Mouse (Mus musculus) neural tube, embryonic 15.5 days (tissue): ENCODE results near the gene Tgif1. TPM values are rescaled to one million over a fixed set of nuclear protein-coding genes. Genes with fewer than 3 reads are reported as not detected.
A peak's percentile ranks its signal among the peaks of the same experiment; 100 is the strongest.
"Not testable (repeated sequence)": the region's sequence is repeated elsewhere in the genome, so short reads cannot be mapped to it uniquely, and the experiment has no call there.

Experiments used
- ATAC-seq: fragments of 200-750 bp; cut with Nextera tagmentation; 2 replicates; pipeline ENCODE4 v1.8.0; 2017; ENCODE audit warnings: mild to moderate bottlenecking, moderate TSS enrichment, moderate library complexity; ENCODE audit not compliant: low FRiP score
- H3K27ac ChIP-seq: fragments of 300-500 bp; sonication (generic); replicated peaks from 2 replicates; pipeline ENCODE4 v1.5.1; 2015; ENCODE audit warnings: mild to moderate bottlenecking, inconsistent platforms
- H3K27me3 ChIP-seq: fragments of 300-500 bp; sonication (generic); replicated peaks from 2 replicates; pipeline ENCODE4 v1.6.1; 2015; ENCODE audit warnings: inconsistent platforms
- H3K36me3 ChIP-seq: fragments of 300-500 bp; sonication (generic); 2 replicates; pipeline ENCODE4 v1.6.1; 2015; ENCODE audit warnings: inconsistent platforms
- H3K4me1 ChIP-seq: fragments of 300-500 bp; sonication (generic); 2 replicates; pipeline ENCODE4 v1.6.1; 2015; ENCODE audit warnings: inconsistent platforms
- H3K4me2 ChIP-seq: fragments of 300-500 bp; sonication (generic); 2 replicates; pipeline ENCODE4 v1.6.1; 2015; ENCODE audit warnings: inconsistent platforms, mild to moderate bottlenecking, moderate library complexity
- H3K4me3 ChIP-seq: fragments of 300-500 bp; sonication (generic); replicated peaks from 2 replicates; pipeline ENCODE4 v1.5.1; 2015; ENCODE audit warnings: mild to moderate bottlenecking, inconsistent platforms
- H3K9ac ChIP-seq: fragments of 300-500 bp; sonication (generic); replicated peaks from 2 replicates; pipeline ENCODE4 v1.6.1; 2015; ENCODE audit warnings: mild to moderate bottlenecking, inconsistent platforms
- H3K9me3 ChIP-seq: fragments of 300-500 bp; sonication (generic); replicated peaks from 2 replicates; pipeline ENCODE4 v1.6.1; 2016; ENCODE audit warnings: inconsistent platforms
- WGBS: fragments of 180-500 bp; shearing (Covaris S2); methylation state at CpG from one replicate; pipeline ENCODE4 v1.1.7; 2015; ENCODE audit warnings: mixed read lengths; 5-methylcytosine and 5-hydroxymethylcytosine counted together
- polyA plus RNA-seq: library from polyadenylated mRNA; unstranded; fragments of >200 nt; fragmentation: Nextera tagmentation; extraction: Ambion mirVana; gene quantifications from 2 replicates; pipeline ENCODE4 v1.2.1, GENCODE M21; 2015

Tgif1 gene
- polyA plus RNA-seq, 1 experiment from 2014 or later = 11.3 TPM

DNA sequence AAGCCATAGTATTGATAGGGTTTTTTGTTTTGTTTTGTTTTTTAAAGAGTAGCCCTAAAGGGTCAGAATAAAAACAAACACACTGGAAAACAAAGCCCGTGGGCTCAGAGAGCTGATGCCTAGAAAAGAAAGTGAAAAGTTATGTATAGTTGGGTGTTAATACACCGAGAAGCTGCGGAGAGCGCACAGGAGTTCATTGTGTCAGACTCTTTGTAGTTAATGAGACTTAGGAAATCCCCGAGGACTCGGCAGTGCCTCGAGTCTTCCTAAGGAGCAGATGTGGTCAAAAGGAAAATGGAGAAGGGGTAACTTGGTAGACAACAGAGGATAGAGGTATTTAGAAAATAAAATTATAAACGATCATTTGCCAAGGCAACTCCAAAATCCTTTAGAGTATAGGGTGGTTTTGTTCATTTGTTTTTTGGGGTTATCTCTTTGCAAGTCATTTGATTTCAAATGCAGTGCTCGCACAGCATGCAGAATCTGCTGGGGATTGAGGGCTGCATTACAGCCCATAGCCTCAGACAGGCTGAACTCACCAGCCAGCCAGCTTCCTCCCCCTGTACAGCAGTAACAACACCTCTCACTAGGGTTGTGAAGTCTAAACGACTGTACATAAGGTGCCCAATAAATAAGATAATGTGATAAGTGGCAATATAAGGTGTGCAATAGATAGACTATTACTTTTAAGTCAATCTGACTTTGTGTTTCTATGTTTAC lies 18.1 kb downstream of the Tgif1 start:
- 3% methylated on average over 10 of the region's 10 CpGs for WGBS
- Histone ChIP-seq H3K4me1 (peaks cover 14% of the 10 kb centered on the region), H3K36me3 (no peaks in the 10 kb centered on the region), H3K27ac (no peak overlapping the region), H3K9ac (peak overlapping the region; percentile 51), H3K27me3 (0 out of 2 replicates have a peak, but pooled peaks cover 4% of the 10 kb centered on the region), H3K9me3 (no peaks in the 10 kb centered on the region), H3K4me3 (peak overlapping the region; percentile 44), H3K4me2 (peak overlapping the region; percentile 92)
- ATAC-seq = no peak

- H3K36me3 ChIP-seq = no peaks in the 10 kb centered on the region
- peak overlapping the region; percentile 51 for H3K9ac ChIP-seq
- H3K4me1 ChIP-seq = peaks cover 14% of the 10 kb centered on the region
- peak overlapping the region; percentile 44 for H3K4me3 ChIP-seq
- peak overlapping the region; percentile 92 for H3K4me2 ChIP-seq
- no peak overlapping the region; the same call in 1 of the 2 replicates for H3K27ac ChIP-seq
- WGBS = 2% methylated on average over 29 of the region's 29 CpGs
- no peaks in the 10 kb centered on the region for H3K9me3 ChIP-seq
- ATAC-seq = peak; percentile 53; the same call in 1 of the 2 replicates
- 0 out of 2 replicates have a peak, but pooled peaks cover 4% of the 10 kb centered on the region for H3K27me3 ChIP-seq
These were observed 18.8 kb downstream of the Tgif1 start for GRCm38 (mm10) chr17:70834430-70834965.

GRCm38 (mm10) chr17:70832544-70832943 lies 20.8 kb downstream of the Tgif1 start:
- Histone ChIP-seq H3K27ac (no peak overlapping the region), H3K9me3 (no peaks in the 10 kb centered on the region), H3K4me2 (no peak overlapping the region), H3K9ac (no peak overlapping the region), H3K36me3 (no peaks in the 10 kb centered on the region), H3K4me1 (peaks cover 14% of the 10 kb centered on the region), H3K27me3 (0 out of 2 replicates have a peak, but pooled peaks cover 4% of the 10 kb centered on the region), H3K4me3 (no peak overlapping the region)
- 93% methylated on average over 9 of the region's 9 CpGs for WGBS
- no peak for ATAC-seq

DNA sequence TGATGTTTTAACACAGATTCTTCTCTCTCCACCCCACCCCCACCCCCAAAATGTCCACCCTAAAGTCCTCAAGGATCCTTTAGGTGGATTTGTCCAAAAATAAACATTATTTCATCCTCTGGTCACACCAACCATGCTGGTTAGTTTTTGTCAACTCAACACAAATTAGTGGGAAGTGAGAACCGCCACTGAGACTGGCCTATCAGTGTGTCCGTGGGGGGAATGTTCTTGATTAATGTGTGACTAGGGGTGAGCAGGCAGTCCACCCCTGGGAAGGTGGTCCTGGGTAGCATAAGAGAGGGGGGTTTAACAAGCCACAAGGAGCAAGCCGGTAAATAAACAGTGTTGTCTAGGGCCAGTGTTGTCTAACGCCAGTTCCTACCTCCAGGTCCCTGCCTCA lies 21.8 kb downstream of the Tgif1 start:
- ATAC-seq = no peak
- H3K4me1 ChIP-seq = peaks cover 14% of the 10 kb centered on the region
- WGBS = 74% methylated on average over 4 of the region's 4 CpGs
- H3K4me3 ChIP-seq = no peak overlapping the region
- no peak overlapping the region for H3K27ac ChIP-seq
- 0 out of 2 replicates have a peak, but pooled peaks cover 2% of the 10 kb centered on the region for H3K27me3 ChIP-seq
- no peaks in the 10 kb centered on the region for H3K9me3 ChIP-seq
- no peak overlapping the region for H3K4me2 ChIP-seq
- no peak overlapping the region for H3K9ac ChIP-seq
- H3K36me3 ChIP-seq = no peaks in the 10 kb centered on the region

DNA sequence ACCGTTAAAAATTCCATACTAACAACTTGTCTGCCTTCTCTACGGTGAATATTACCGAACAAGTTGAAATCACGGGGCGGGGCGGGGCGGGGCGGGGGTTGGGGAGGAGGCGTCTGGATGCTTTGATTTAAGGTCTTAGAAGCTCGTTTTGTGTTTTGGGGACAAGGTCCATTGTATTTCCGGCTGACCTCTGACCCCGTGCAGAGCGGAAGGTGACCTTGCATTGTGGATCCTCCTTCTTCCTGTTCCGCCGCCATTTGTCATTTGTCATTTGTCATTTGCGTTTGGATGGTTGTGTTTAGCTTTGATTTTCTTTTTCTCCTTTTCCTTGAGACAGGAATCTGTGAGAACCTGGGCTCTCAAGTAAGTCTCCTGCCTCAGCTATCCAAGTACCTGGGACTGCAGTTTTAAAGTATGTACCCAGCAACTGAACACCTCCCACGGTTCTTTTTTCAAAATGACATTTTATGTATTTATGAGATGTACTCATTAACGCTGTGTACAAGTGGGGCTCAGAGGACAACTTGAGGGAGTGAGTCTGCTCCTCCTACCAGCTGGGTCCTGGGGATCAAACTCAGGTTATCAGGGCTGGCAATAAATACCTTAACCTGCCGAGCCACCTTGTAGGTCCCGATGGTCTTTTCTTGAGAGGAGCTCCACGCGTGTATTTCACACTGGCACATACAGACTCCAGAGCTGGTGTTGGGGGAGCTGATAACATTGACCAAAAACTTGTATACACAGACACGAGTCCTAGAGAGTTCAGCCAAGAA lies 23.2 kb downstream of the Tgif1 start:
- Histone ChIP-seq H3K36me3 (no peaks in the 10 kb centered on the region), H3K27me3 (no peaks in the 10 kb centered on the region), H3K4me2 (no peak overlapping the region), H3K4me1 (peaks cover 10% of the 10 kb centered on the region), H3K4me3 (no peak overlapping the region), H3K9me3 (no peaks in the 10 kb centered on the region), H3K9ac (no peak overlapping the region), H3K27ac (no peak overlapping the region)
- 62% methylated on average over 23 of the region's 23 CpGs for WGBS
- ATAC-seq = no peak

DNA sequence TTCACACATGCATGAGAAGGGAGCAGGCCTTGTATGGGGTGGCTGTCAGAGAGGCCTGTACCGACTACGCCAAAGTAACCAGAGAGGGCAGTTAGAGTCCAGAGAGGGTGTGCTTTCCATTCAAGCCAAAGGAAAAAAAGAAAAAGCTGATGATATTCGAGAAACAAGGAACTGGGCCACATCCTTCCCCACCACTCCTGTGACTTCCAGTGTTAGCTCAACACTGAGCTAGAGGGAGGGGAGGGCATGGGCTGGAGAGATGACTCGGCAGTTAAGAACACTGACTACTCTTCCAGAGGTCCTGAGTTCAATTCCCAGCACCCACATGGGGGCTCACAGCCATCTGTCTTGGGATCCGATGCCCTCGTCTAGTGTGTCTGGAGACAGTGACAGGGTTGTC lies 24.1 kb downstream of the Tgif1 start:
- ATAC-seq = 0 out of 2 replicates have a peak, but pooled peaks have one; percentile 45
- H3K27me3 ChIP-seq = no peaks in the 10 kb centered on the region
- H3K36me3 ChIP-seq = no peaks in the 10 kb centered on the region
- no peaks in the 10 kb centered on the region for H3K9me3 ChIP-seq
- 84% methylated on average over 6 of the region's 6 CpGs for WGBS
- no peak overlapping the region for H3K9ac ChIP-seq
- no peak overlapping the region for H3K27ac ChIP-seq
- no peak overlapping the region for H3K4me2 ChIP-seq
- H3K4me3 ChIP-seq = no peak overlapping the region
- peaks cover 1% of the 10 kb centered on the region; the same call in 1 of the 2 replicates for H3K4me1 ChIP-seq

DNA sequence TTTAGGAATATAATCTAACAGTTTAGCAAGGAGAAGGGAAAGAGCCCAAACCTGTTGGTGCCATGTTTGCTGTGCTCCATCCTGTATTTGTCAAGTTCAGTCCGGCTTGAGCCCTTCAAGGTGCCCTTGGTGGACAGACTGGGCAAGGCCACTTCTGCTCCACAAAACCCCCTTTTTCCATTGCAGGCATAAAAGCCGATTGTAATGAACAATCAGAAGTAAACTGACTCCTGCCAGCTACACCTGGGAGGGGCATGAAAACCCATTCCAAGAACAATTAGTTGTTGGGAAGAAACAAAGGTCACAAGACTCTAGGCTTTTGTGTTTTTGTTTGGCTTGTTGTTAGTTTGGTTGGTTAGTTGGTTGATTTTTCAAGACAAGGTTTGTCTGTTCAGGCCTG lies 24.8 kb downstream of the Tgif1 start:
- 84% methylated on average over 2 of the region's 2 CpGs for WGBS
- no peaks in the 10 kb centered on the region for H3K4me1 ChIP-seq
- H3K27me3 ChIP-seq = no peaks in the 10 kb centered on the region
- no peak for ATAC-seq
- H3K36me3 ChIP-seq = no peaks in the 10 kb centered on the region
- H3K9ac ChIP-seq = no peak overlapping the region
- no peak overlapping the region for H3K4me3 ChIP-seq
- H3K9me3 ChIP-seq = no peaks in the 10 kb centered on the region
- no peak overlapping the region for H3K4me2 ChIP-seq
- H3K27ac ChIP-seq = no peak overlapping the region

DNA sequence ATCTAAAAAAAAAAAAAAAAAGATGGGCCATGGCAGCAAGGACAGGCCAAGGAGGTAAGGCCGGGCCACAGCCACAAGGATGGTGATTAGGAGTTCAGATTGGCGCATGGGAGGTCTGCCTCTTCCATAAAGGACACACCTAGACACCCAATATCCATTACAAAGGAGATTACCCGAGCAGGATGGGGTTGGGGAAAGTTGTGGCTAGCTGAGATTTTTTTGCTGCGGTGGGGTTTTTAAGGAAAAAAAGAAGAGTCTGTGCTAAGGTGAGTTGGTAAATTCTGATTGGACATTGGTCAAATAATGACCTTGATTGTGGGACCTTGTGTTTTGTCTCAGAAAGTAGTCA lies 25.2 kb downstream of the Tgif1 start:
- WGBS = 78% methylated on average over 4 of the region's 4 CpGs
- no peak for ATAC-seq
- no peaks in the 10 kb centered on the region for H3K27me3 ChIP-seq

DNA sequence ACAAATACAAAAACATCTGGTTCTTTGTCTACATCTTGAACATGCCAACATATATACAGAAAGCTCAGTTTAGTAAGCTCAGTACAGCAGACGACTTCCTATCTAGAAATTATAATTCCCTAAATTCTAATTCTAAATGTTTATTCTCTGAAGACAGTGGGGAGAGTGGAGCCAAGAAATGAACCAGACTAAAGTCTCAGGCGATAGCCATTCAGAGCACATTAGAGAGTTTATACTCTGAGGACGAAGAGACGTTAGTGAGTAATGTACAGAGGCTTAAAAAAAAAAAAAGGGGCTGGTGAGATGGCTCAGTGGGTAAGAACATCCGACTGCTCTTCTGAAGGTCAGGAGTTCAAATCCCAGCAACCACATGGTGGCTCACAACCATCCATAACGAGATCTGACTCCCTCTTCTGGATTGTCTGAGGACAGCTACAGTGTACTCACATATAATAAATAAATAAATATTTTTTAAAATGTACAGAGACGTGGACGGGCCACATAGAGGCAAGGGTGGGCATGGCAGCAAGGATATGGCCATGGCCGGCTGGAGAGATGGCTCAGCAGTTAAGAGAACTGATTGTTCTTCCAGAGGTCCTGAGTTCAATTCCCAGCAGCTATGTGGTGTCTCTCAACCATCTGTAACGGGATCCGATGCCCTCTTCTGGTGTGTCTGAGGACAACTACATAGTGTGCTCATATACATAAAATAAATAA lies 25.7 kb downstream of the Tgif1 start:
- H3K4me2 ChIP-seq, ATAC-seq, H3K27ac ChIP-seq, H3K27me3 ChIP-seq, H3K4me1 ChIP-seq, H3K9me3 ChIP-seq, H3K4me3 ChIP-seq, H3K36me3 ChIP-seq, H3K9ac ChIP-seq: not testable (repeated sequence)
- WGBS = 85% methylated on average over 11 of the region's 11 CpGs

More for the DNA sequence above, 25.2 kb downstream of the Tgif1 start:
- H3K4me1 ChIP-seq = no peaks in the 10 kb centered on the region
- H3K36me3 ChIP-seq = no peaks in the 10 kb centered on the region
- no peak overlapping the region for H3K27ac ChIP-seq
- no peak overlapping the region for H3K4me3 ChIP-seq
- H3K9me3 ChIP-seq = no peaks in the 10 kb centered on the region
- no peak overlapping the region for H3K4me2 ChIP-seq
- no peak overlapping the region for H3K9ac ChIP-seq

- Histone ChIP-seq H3K36me3 (no peaks in the 10 kb centered on the region; the same call in 1 of the 2 replicates), H3K4me3 (no peak overlapping the region), H3K4me1 (no peaks in the 10 kb centered on the region), H3K4me2 (no peak overlapping the region), H3K9me3 (no peaks in the 10 kb centered on the region), H3K9ac (no peak overlapping the region), H3K27me3 (no peaks in the 10 kb centered on the region), H3K27ac (no peak overlapping the region)
- WGBS = 85% methylated on average over 12 of the region's 12 CpGs
- no peak for ATAC-seq
These were observed 27.1 kb downstream of the Tgif1 start for GRCm38 (mm10) chr17:70826227-70826626.

- Histone ChIP-seq H3K9ac (no peak overlapping the region), H3K36me3 (no peaks in the 10 kb centered on the region; the same call in 1 of the 2 replicates), H3K9me3 (no peaks in the 10 kb centered on the region), H3K4me2 (no peak overlapping the region), H3K27ac (no peak overlapping the region), H3K4me3 (no peak overlapping the region), H3K4me1 (no peaks in the 10 kb centered on the region), H3K27me3 (peaks cover 12% of the 10 kb centered on the region)
- WGBS = 82% methylated on average over 8 of the region's 8 CpGs
- no peak for ATAC-seq
These were observed 30.3 kb downstream of the Tgif1 start for GRCm38 (mm10) chr17:70823083-70823482.
